Mouse (Mus musculus) kidney, postnatal 36 days (tissue): ENCODE data around the gene Ucma.

Experiments
- DNase-seq, 2 experiments: peaks; one replicate each; pipeline ENCODE4 v3.0.0; 2021 to 2022; ENCODE audit warnings: mixed read lengths in 2 of 2

Gene Ucma

GRCm38 (mm10) chr2:5007107-5007506 lies 31.2 kb downstream of the Ucma start:
- no peak for DNase-seq

DNA sequence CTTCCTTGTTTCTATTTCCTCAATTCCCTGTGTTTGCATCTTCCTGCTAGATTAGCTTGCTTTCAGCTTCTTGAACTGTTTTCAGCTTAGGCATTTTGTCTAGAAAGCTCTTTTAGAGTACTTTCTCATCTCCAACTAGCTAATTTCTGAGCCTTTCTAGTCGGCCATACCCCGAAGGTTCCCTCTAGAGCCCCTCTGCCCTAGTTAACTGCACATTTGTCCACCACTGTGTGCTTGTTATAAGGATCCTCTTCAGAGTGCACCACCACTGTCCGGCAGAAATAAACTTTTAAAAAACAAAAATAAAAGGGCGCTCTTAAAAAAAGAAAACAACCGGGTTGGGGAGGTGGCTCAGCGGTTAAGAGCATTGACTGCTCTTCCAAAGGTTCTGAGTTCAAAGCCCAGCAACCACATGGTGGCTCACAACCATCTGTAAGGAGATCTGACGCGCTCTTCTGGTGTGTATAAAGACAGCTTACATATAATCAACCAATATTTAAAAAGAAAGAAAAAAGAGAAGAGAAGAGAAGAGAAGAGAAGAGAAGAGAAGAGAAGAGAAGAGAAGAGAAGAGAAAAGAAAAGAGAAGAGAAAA lies 36.1 kb downstream of the Ucma start:
- DNase-seq: no peak

GRCm38 (mm10) chr2:5012491-5013324 lies 36.8 kb downstream of the Ucma start, which contains the start of gene Mcm10:
Gene Mcm10, minus strand, starts transcription at chr2:5012791.
- DNase-seq: peak; percentile 96

DNA sequence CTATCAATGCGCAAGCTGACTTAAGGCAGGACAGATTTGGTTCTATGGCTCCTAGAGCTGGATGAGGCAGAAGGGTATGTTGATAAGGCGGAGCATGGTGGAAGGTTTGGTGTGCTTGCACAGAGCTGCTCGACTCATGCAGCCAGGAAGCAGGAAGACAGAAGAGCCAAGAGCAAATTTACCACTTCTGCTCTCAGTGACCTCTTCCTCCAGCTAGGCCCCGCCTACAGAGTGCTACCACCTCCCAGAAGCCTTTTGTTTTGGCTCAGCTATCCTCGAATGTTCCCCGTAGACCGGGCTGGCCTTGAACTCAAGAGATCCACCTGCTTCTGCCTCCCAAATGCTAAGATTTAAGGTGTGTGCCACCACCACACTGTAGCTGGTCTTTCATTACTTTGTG lies 38.7 kb downstream of the Ucma start:
- no peak for DNase-seq

DNA sequence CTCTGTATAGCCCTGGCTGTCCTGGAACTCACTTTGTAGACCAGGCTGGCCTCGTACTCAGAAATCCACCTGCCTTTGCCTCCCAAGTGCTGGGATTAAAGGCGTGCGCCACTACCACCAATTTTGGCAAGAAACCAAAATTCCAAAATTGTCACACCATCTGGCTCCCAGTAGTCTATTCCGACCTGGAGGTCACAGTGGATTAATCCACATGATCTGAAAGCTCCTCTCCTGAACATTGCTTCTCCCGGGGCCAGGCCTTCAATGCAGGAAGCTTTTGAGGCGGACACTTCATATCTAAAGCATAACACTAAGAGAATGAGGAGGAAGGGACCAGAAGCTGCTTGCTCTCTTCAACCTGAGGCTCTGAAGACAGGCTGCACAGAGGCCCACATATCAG lies 39.6 kb downstream of the Ucma start:
- no peak for DNase-seq

GRCm38 (mm10) chr2:5016922-5017321 lies 41.0 kb downstream of the Ucma start:
- no peak for DNase-seq

GRCm38 (mm10) chr2:5019708-5020107 lies 43.8 kb downstream of the Ucma start:
- no peak for DNase-seq

- no peak for DNase-seq
Measured at GRCm38 (mm10) chr2:5023275-5023674, 47.4 kb downstream of the Ucma start.

- no peak for DNase-seq
Measured at GRCm38 (mm10) chr2:5023699-5024399, 47.9 kb downstream of the Ucma start.

- DNase-seq: peak in 1 of 2 experiments; percentile 22
Measured at GRCm38 (mm10) chr2:5025162-5025733, 49.3 kb downstream of the Ucma start.

DNA sequence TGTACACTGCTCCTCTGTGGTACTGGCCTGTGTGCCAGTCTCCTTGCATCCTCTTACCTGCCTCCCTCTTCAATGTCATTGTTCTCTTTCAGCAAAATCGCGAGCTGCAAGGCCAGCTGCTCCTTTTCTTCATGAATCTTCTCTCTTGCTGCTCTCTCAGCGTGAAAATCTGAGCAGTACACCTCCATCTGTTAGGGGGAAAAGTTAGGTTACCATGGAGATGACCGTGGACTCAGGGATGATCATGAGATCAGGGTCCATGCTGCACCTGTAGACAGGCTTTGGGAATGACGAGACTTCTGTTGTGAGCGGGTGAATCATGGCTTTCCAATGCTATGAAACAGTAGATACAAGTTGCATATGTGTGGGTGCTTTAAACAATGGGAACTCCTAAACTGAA lies 51.1 kb downstream of the Ucma start:
- no peak for DNase-seq

- DNase-seq: no peak
Measured at GRCm38 (mm10) chr2:5028047-5028446, 52.1 kb downstream of the Ucma start.

DNA sequence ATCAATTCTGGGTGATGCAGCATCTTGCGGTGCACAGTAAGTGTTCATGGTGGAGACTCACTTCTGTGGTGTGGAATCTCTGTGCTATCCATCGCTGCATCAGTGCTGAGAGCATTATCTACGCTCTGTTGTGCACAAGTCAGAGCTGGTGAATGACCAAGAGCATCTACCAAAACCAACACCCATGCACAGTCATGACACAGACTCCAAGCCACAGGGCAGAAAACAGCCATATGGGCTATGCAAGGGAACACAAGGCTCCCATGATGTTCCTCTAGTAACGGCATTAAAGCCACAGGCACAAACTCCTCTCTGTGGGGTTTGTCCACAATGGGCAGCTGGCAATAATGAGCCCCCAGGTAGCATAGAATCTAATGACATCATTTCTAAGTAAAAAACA lies 53.9 kb downstream of the Ucma start:
- DNase-seq: no peak

DNA sequence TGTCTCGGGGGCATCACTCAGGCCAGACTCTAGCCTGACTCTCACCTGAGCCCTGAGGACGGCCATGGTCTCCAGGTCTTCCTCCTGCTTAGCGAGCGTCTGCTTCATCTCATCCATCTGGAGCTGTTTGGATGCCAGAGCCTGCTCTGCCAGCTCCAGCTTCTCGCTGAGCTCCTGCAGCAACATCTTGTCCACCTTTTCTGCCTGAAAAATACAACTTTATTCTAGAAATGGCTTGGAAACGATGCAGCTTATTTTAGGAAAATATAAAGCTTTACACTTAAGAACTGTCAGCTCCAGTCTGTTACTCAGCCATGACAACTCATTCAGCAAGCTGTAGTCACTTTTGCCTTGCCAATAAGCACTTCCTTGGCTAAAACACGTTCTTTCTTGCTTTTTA lies 55.3 kb downstream of the Ucma start:
- DNase-seq: no peak

DNA sequence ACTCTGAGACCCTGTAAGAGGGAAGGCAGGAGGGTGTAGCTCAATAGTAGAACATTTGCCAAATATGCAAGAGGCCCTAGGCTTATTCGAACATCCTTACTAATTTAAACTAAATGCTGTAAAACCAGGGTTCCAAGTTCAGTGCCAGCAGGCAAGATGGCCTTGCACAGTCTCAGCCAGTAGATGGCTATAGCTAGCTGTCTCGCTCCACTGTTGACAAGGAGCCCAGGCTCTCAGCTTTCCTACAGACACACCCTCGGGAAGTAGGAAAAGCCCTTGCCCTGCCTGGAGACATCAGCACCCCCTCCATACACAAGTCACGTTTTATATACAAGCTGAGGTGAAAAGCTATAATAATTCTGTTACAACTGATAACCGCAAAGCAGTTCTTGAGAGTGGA lies 56.7 kb downstream of the Ucma start:
- DNase-seq: no peak

DNA sequence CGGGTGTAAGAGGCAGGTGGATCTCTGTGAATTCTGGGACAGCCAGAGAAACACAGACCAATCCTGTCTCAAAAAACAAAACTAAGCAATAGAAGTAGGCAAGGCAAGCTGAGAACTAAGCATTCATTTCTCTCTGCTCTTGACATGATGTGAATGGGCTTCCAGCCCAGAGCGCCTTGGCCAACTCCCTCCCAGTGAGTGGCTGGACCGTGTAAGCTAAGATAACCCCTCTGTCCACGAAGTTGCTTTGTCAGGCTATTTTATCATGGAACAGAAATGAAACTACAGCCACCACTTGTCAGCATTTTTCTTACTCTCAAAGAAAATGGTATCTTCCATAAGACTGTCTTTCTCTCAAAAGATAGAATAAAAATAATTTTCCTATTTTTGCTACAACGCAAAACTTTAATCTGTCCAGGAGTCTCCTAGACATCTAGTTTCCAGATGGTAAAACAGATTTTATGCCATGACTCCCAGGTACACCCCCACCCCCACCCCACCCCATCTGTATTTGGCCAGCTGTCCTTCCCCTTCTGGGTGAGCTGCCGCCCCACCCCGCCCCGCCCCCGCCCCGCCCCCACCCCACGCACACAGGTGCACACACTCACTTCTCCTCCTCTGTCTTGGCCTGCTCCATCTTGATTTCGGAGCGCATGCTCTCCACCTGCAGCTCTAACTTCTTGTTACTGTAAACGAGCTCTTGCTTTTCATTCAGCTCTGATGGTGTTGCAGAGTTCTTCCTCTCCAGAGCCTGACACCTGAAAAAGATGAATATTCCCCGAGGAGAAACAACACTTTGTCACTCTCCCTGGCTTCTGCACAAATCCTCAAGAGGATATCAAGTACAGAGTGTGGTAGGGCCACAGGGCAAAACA lies 57.9 kb downstream of the Ucma start:
- peak in 1 of 2 experiments; percentile 12 for DNase-seq

DNA sequence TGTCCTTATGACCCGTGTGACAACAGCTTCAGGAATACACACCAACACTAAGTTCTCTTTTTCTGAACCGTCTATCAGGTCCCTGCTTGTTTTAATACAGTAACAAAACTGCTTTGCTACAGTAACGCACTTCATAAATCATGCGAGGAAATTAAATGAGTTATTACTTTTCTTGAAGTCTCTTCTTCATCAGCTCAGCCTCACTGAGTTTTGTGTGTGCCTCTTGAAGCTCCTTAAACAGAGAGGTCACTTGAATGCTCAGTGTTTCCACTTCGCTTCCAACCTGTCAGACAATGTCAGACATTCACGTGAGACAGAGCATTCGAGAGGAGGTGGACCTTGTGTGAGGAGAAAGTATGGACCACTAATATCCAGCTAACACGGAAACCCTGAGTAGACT lies 58.9 kb downstream of the Ucma start:
- no peak for DNase-seq

GRCm38 (mm10) chr2:5035241-5035640 lies 59.3 kb downstream of the Ucma start:
- DNase-seq: no peak
